Mouse (Mus musculus) kidney, adult 2 months (tissue): ENCODE results near the gene Khdc3.

Experiments used
- CTCF ChIP-seq: fragments of 200-500 bp; conservative IDR thresholded peaks from 2 replicates; pipeline ENCODE4 v1.5.1; 2011; ENCODE audit warnings: low read depth, mild to moderate bottlenecking, control low read depth, low read length, moderate library complexity, mixed read lengths; ENCODE audit not compliant: insufficient read depth, insufficient read length
- POLR2A ChIP-seq: fragments of 200-500 bp; IDR thresholded peaks from one replicate; pipeline ENCODE4 v1.6.1; 2011; ENCODE audit warnings: low read depth, low read length, control low read depth

DNA sequence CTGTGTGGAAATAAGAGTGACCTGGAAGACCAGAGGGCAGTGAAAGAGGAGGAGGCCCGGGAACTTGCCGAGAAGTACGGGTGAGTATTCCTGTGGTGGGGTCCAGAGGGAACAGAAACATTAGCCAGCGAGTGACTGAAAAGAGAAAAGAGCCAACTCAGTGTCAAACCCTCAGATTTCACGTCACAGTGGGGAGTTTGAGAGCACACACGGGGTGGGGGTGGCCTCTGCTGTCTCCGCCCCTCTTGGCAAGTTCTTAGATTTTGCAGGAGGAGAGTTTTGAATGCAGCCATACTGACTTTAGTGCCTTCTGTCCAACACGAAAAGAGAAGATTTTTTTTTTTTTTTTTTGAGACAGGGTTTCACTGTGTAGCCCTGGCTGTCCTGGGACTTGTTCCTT lies 14.5 kb upstream of the Khdc3 start:
- TF ChIP-seq CTCF (no peak), POLR2A (no peak)
